Mouse (Mus musculus) bone marrow macrophage, adult 2 months (primary cell): ENCODE data around the gene Gm20388. TPM values are rescaled to one million over a fixed set of nuclear protein-coding genes. Genes with fewer than 3 reads are reported as not detected.

Source experiments
- H3K27ac ChIP-seq: 2 replicates; pipeline ENCODE4 v1.5.1; 2012; ENCODE audit warnings: low read depth, low read length; ENCODE audit not compliant: insufficient read depth
- H3K4me1 ChIP-seq: 2 replicates; pipeline ENCODE4 v1.6.1; 2012; ENCODE audit warnings: low read length; ENCODE audit not compliant: control insufficient read depth, insufficient read depth
- H3K4me3 ChIP-seq: 2 replicates; pipeline ENCODE4 v1.5.1; 2012; ENCODE audit warnings: mild to moderate bottlenecking, low read length, moderate library complexity; ENCODE audit not compliant: insufficient read depth
- CTCF ChIP-seq: IDR thresholded peaks from 2 replicates; pipeline ENCODE4 v1.5.1; 2012; ENCODE audit warnings: low read depth, mild to moderate bottlenecking, low read length, moderate library complexity
- POLR2A ChIP-seq: IDR thresholded peaks from 2 replicates; pipeline ENCODE4 v1.6.1; 2012; ENCODE audit warnings: mild to moderate bottlenecking, low read depth, low read length, borderline replicate concordance
- polyA plus RNA-seq: library from polyadenylated mRNA; stranded (reverse); fragments of >200 nt; gene quantifications from 2 replicates; pipeline ENCODE4 v1.2.4, GENCODE M21; 2012; ENCODE audit not compliant: missing spikeins, insufficient read depth, insufficient read length

Gm20388 gene
- polyA plus RNA-seq, 1 experiment, result 32.7 TPM

- Histone ChIP-seq H3K4me3 (no peak overlapping the region), H3K4me1 (peaks cover 30% of the 10 kb centered on the region), H3K27ac (no peak overlapping the region)
- TF ChIP-seq CTCF, result no peak
- TF ChIP-seq POLR2A, result no peak
Measured at GRCm38 (mm10) chr8:120760341-120761215, 849.9 kb downstream of the Gm20388 start.

GRCm38 (mm10) chr8:120763267-120763666, 852.6 kb downstream of the Gm20388 start:
- H3K4me1 ChIP-seq, result peaks cover 34% of the 10 kb centered on the region

GRCm38 (mm10) chr8:120764638-120765037, 854.0 kb downstream of the Gm20388 start:
- Histone ChIP-seq H3K4me1 (peaks cover 38% of the 10 kb centered on the region), H3K4me3 (no peak overlapping the region), H3K27ac (no peak overlapping the region)
- no peak for TF ChIP-seq CTCF
- no peak for TF ChIP-seq POLR2A

More at GRCm38 (mm10) chr8:120763267-120763666, 852.6 kb downstream of the Gm20388 start:
- TF ChIP-seq POLR2A (no peak), CTCF (no peak)
- Histone ChIP-seq H3K4me3 (peak overlapping the region; percentile 16; the same call in 1 of the 2 replicates), H3K27ac (peak overlapping the region; percentile 72)

GRCm38 (mm10) chr8:120766622-120767021, 856.0 kb downstream of the Gm20388 start:
- TF ChIP-seq POLR2A (no peak), CTCF (no peak)
- Histone ChIP-seq H3K4me1 (peaks cover 28% of the 10 kb centered on the region), H3K4me3 (no peak overlapping the region), H3K27ac (no peak overlapping the region)

- TF ChIP-seq CTCF, result no peak
- TF ChIP-seq POLR2A, result no peak
- peaks cover 21% of the 10 kb centered on the region for H3K4me1 ChIP-seq
- no peak overlapping the region for H3K4me3 ChIP-seq
- H3K27ac ChIP-seq, result no peak overlapping the region
Measured at GRCm38 (mm10) chr8:120768454-120769218, 858.0 kb downstream of the Gm20388 start.

GRCm38 (mm10) chr8:120777184-120777583, 866.5 kb downstream of the Gm20388 start:
- no peaks in the 10 kb centered on the region for H3K4me1 ChIP-seq
- no peak overlapping the region for H3K4me3 ChIP-seq
- TF ChIP-seq CTCF, result no peak
- no peak for TF ChIP-seq POLR2A
- H3K27ac ChIP-seq, result no peak overlapping the region

GRCm38 (mm10) chr8:120777732-120778131, 867.1 kb downstream of the Gm20388 start:
- Histone ChIP-seq H3K4me3 (no peak overlapping the region), H3K27ac (no peak overlapping the region), H3K4me1 (no peaks in the 10 kb centered on the region)
- no peak for TF ChIP-seq CTCF
- no peak for TF ChIP-seq POLR2A

- no peaks in the 10 kb centered on the region; the same call in 1 of the 2 replicates for H3K4me1 ChIP-seq
- H3K27ac ChIP-seq, result no peak overlapping the region
- no peak for TF ChIP-seq POLR2A
- no peak for TF ChIP-seq CTCF
Measured at GRCm38 (mm10) chr8:120779106-120779505, 868.5 kb downstream of the Gm20388 start.

GRCm38 (mm10) chr8:120783781-120784180, 873.1 kb downstream of the Gm20388 start:
- Histone ChIP-seq H3K4me1 (peaks cover 5% of the 10 kb centered on the region), H3K4me3 (no peak overlapping the region), H3K27ac (no peak overlapping the region)
- no peak for TF ChIP-seq CTCF
- no peak for TF ChIP-seq POLR2A

More at GRCm38 (mm10) chr8:120779106-120779505, 868.5 kb downstream of the Gm20388 start:
- no peak overlapping the region for H3K4me3 ChIP-seq

GRCm38 (mm10) chr8:120786753-120787152, 876.1 kb downstream of the Gm20388 start:
- TF ChIP-seq POLR2A (no peak), CTCF (no peak)
- H3K27ac ChIP-seq, result no peak overlapping the region
- H3K4me1 ChIP-seq, result peaks cover 5% of the 10 kb centered on the region
- H3K4me3 ChIP-seq, result no peak overlapping the region

GRCm38 (mm10) chr8:120787631-120788030, 877.0 kb downstream of the Gm20388 start:
- TF ChIP-seq CTCF (no peak), POLR2A (no peak)
- Histone ChIP-seq H3K4me1 (peaks cover 12% of the 10 kb centered on the region), H3K4me3 (no peak overlapping the region), H3K27ac (no peak overlapping the region)
